Mouse (Mus musculus): Measurements from ENCODE around the gene Rnf187.

The Rnf187 gene

GRCm38 (mm10) chr11:58947306-58947705 lies 8.6 kb upstream of the Rnf187 start:
- no peak for DNase-seq (ENCODE audit: low spot score)

- DNase-seq (ENCODE audit: low spot score) = no peak
Measured at GRCm38 (mm10) chr11:58944136-58944535, 5.4 kb upstream of the Rnf187 start.

- DNase-seq (ENCODE audit: low spot score) = no peak
Measured at GRCm38 (mm10) chr11:58939088-58939439, 348 bp upstream of the Rnf187 start.

- peak; percentile 67 for DNase-seq (ENCODE audit: low spot score)
Measured at GRCm38 (mm10) chr11:58937909-58938308, 807 bp downstream of the Rnf187 start.

- no peak for DNase-seq (ENCODE audit: low spot score)
Measured at GRCm38 (mm10) chr11:58931576-58931975, 7.1 kb downstream of the Rnf187 start.

- DNase-seq (ENCODE audit: low spot score) = no peak
Measured at GRCm38 (mm10) chr11:58930254-58930653, 8.5 kb downstream of the Rnf187 start.

- no peak for DNase-seq (ENCODE audit: low spot score)
Measured at GRCm38 (mm10) chr11:58929641-58930040, 9.1 kb downstream of the Rnf187 start.

- no peak for DNase-seq (ENCODE audit: low spot score)
Measured at GRCm38 (mm10) chr11:58929055-58929454, 9.7 kb downstream of the Rnf187 start.

- peak; percentile 84 for DNase-seq (ENCODE audit: low spot score)
Measured at GRCm38 (mm10) chr11:58927790-58928651, 10.7 kb downstream of the Rnf187 start.

- DNase-seq (ENCODE audit: low spot score) = no peak
Measured at GRCm38 (mm10) chr11:58927053-58927452, 11.7 kb downstream of the Rnf187 start.

GRCm38 (mm10) chr11:58926651-58927050 lies 12.1 kb downstream of the Rnf187 start:
- DNase-seq (ENCODE audit: low spot score) = no peak

- DNase-seq (ENCODE audit: low spot score) = no peak
Measured at GRCm38 (mm10) chr11:58922420-58922819, 16.3 kb downstream of the Rnf187 start.

- DNase-seq (ENCODE audit: low spot score) = no peak
Measured at GRCm38 (mm10) chr11:58918759-58919158, 20.0 kb downstream of the Rnf187 start.

- DNase-seq (ENCODE audit: low spot score) = peak; percentile 87
Measured at GRCm38 (mm10) chr11:58917745-58918366, 20.9 kb downstream of the Rnf187 start, which contains the start of gene Btnl10. Btnl10 (plus strand) TSS chr11:58917908.

GRCm38 (mm10) chr11:58916879-58917744 lies 21.6 kb downstream of the Rnf187 start:
- peak; percentile 80 for DNase-seq (ENCODE audit: low spot score)

GRCm38 (mm10) chr11:58914461-58915028 lies 24.2 kb downstream of the Rnf187 start:
- DNase-seq (ENCODE audit: low spot score) = no peak

- DNase-seq (ENCODE audit: low spot score) = no peak
Measured at GRCm38 (mm10) chr11:58913776-58914175, 24.9 kb downstream of the Rnf187 start.

GRCm38 (mm10) chr11:58904838-58905237 lies 33.9 kb downstream of the Rnf187 start:
- peak; percentile 89 for DNase-seq (ENCODE audit: low spot score)

GRCm38 (mm10) chr11:58904410-58904718 lies 34.4 kb downstream of the Rnf187 start:
- DNase-seq (ENCODE audit: low spot score) = no peak

GRCm38 (mm10) chr11:58903511-58904409 lies 35.0 kb downstream of the Rnf187 start, which contains the start of gene Zfp39:
Zfp39 (minus strand) TSS chr11:58904225.
- DNase-seq (ENCODE audit: low spot score) = peak; percentile 95

- no peak for DNase-seq (ENCODE audit: low spot score)
Measured at GRCm38 (mm10) chr11:58901080-58901479, 37.6 kb downstream of the Rnf187 start.

Data from testis, postnatal 14 days (tissue).